ENCODE assay signal across 11 mouse cellular contexts in the genomic region with DNA sequence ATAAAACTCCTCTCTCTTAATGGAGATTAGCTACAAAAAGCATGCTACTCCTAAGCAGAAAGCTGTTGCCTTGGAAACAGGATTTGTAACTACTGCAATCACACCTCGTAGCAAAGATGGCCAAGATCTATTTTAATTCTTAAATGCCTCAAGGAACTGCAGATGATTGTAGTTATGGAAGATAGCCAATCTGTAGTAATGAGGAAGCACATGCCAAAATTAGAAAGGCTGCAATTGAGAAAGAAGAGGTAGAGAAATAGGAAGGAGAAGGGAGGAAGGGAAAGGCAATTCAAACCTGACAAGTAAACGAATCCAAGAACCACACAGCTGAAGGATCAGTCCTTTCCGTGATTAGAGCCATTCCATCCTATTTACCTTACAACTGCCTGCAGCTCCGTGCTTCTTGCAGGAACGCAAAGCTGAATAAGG. TPM values are rescaled to one million over a fixed set of nuclear protein-coding genes. Genes with fewer than 3 reads are reported as not detected.
DNase-seq lines count a peak whose midpoint lies in the region; ATAC-seq and TF ChIP-seq lines count a peak whose summit lies in the region.
"Had no signal": no experiment of that assay in that cellular context is flagged by ENCODE, and none has a peak within 500 bp of the region (broad histone marks: within the 10 kb centered on the region; RNA-seq: fewer than 3 reads in every experiment).

No protein-coding gene starts in this region.

- H3K36me3 ChIP-seq in heart, embryonic 11.5 days (ENCODE audit: control insufficient read depth, insufficient read depth, low read length): no peaks in the 10 kb centered on the region
- H3K36me3 ChIP-seq in lung, embryonic 16.5 days (ENCODE audit: control insufficient read depth, insufficient read depth, low read length): no peaks in the 10 kb centered on the region
- no peaks in the 10 kb centered on the region for H3K36me3 ChIP-seq in neural tube, embryonic 14.5 days (ENCODE audit: control insufficient read depth, insufficient read depth, low read length)

- WGBS in heart, embryonic 11.5 days (ENCODE audit: insufficient replicate concordance): 36% methylated on average over 5 of the region's 5 CpGs
- WGBS in lung, embryonic 16.5 days: 12% methylated on average over 5 of the region's 5 CpGs
- WGBS in lung, adult 2 months: 6% methylated on average over 5 of the region's 5 CpGs
- 34% methylated on average over 5 of the region's 5 CpGs for WGBS in neural tube, embryonic 14.5 days

- no peak for TF ChIP-seq POLR2A in lung, adult 2 months (IDR thresholded peaks at IDR 0.05; ENCODE audit: borderline replicate concordance, extremely low read depth, low read depth, low read length)

- no peaks in the 10 kb centered on the region for H3K27me3 ChIP-seq in heart, embryonic 11.5 days (ENCODE audit: control insufficient read depth, insufficient read depth, low read length)
- H3K27me3 ChIP-seq in lung, embryonic 16.5 days (ENCODE audit: control insufficient read depth, insufficient read depth, low read depth, low read length): no peaks in the 10 kb centered on the region
- H3K27me3 ChIP-seq in neural tube, embryonic 14.5 days (ENCODE audit: control insufficient read depth, insufficient read depth, low read length): no peaks in the 10 kb centered on the region

- H3K4me1 ChIP-seq in heart, embryonic 11.5 days (ENCODE audit: control insufficient read depth, insufficient read depth, low read length): peaks cover 12% of the 10 kb centered on the region
- H3K4me1 ChIP-seq in lung, embryonic 16.5 days (replicated peaks; ENCODE audit: control insufficient read depth, insufficient read depth, low read length): peaks cover 32% of the 10 kb centered on the region
- peaks cover 28% of the 10 kb centered on the region for H3K4me1 ChIP-seq in lung, adult 2 months (ENCODE audit: control insufficient read depth, insufficient read depth, low read length)
- H3K4me1 ChIP-seq in neural tube, embryonic 14.5 days (ENCODE audit: control insufficient read depth, insufficient read depth, low read length): peaks cover 13% of the 10 kb centered on the region

- no peak for DNase-seq in heart, adult 9 months (ENCODE audit: low spot score in 2 of 2)
- no peak for DNase-seq in lung, adult 2 months
- peak; percentile 43 for DNase-seq in fat pad, adult 2 months (ENCODE audit: extremely low read depth, low read depth, low spot score)
- DNase-seq in embryo, embryonic 10 days (ENCODE audit: low spot score): no peak
- DNase-seq in layer of hippocampus, postnatal 25 days (ENCODE audit: extremely low spot score in 1 of 2, low spot score in 1 of 2): no peak
- DNase-seq: heart, postnatal 10 days; thymus, postnatal 14 days had no signal

- ATAC-seq in heart, embryonic 11.5 days (replicated peaks; ENCODE audit: insufficient number of reproducible peaks, low FRiP score, low TSS enrichment): no peak
- ATAC-seq in lung, embryonic 16.5 days (ENCODE audit: low read depth): 0 out of 2 replicates have a peak, but pooled peaks have one; percentile 22
- ATAC-seq in neural tube, embryonic 14.5 days (ENCODE audit: low read depth): 0 out of 2 replicates have a peak, but pooled peaks have one; percentile 47

- TF ChIP-seq CTCF in lung, adult 2 months (IDR thresholded peaks at IDR 0.05; ENCODE audit: insufficient read depth, low read length): no peak

- H3K4me3 ChIP-seq in heart, embryonic 11.5 days (ENCODE audit: low read depth, low read length): no peak overlapping the region
- H3K4me3 ChIP-seq in lung, embryonic 16.5 days (ENCODE audit: low read length): no peak overlapping the region
- H3K4me3 ChIP-seq in lung, adult 2 months (replicated peaks; ENCODE audit: extremely low read depth, low read depth, low read length): no peak overlapping the region
- H3K4me3 ChIP-seq in neural tube, embryonic 14.5 days (ENCODE audit: low read depth, low read length): no peak overlapping the region

- H3K4me2 ChIP-seq in heart, embryonic 11.5 days: no peak overlapping the region
- H3K4me2 ChIP-seq in lung, embryonic 16.5 days (ENCODE audit: low read depth, low read length): 0 out of 2 replicates have a peak overlapping the region, but pooled peaks have one; percentile 16
- peak overlapping the region; percentile 8; the same call in 1 of the 2 replicates for H3K4me2 ChIP-seq in neural tube, embryonic 14.5 days (ENCODE audit: low read depth, low read length)

- no peak overlapping the region for H3K9ac ChIP-seq in heart, embryonic 11.5 days (ENCODE audit: low read depth, low read length)
- no peak overlapping the region for H3K9ac ChIP-seq in lung, embryonic 16.5 days (ENCODE audit: low read length)
- no peak overlapping the region for H3K9ac ChIP-seq in neural tube, embryonic 14.5 days (replicated peaks; ENCODE audit: low read depth, low read length)
- H3K9ac ChIP-seq: liver, embryonic 14.5 days had no signal

- peak overlapping the region; percentile 38; the same call in 1 of the 2 replicates for H3K27ac ChIP-seq in heart, embryonic 11.5 days (ENCODE audit: low read depth, low read length)
- H3K27ac ChIP-seq in lung, embryonic 16.5 days (ENCODE audit: low read length): peak overlapping the region; percentile 44; the same call in 1 of the 2 replicates
- peak overlapping the region; percentile 35 for H3K27ac ChIP-seq in neural tube, embryonic 14.5 days (ENCODE audit: low read depth, low read length)
- H3K27ac ChIP-seq: liver, embryonic 14.5 days had no signal

- no peaks in the 10 kb centered on the region for H3K9me3 ChIP-seq in heart, embryonic 11.5 days (replicated peaks; ENCODE audit: control insufficient read depth, low read length)
- no peaks in the 10 kb centered on the region for H3K9me3 ChIP-seq in lung, embryonic 16.5 days (ENCODE audit: control insufficient read depth, low read length)
- H3K9me3 ChIP-seq in neural tube, embryonic 14.5 days (ENCODE audit: control insufficient read depth, low read length): no peaks in the 10 kb centered on the region

RNA-seq across cellular contexts. Expression of gene Ankrd44, which starts 27.5 kb away (rescaled TPM):
- polyA plus RNA-seq in heart, embryonic 11.5 days (2014; fragmentation: Nextera tagmentation; extraction: Ambion mirVana): 11.1 and 14.0 TPM in 2 replicates
- polyA plus RNA-seq in lung, embryonic 16.5 days (2015; fragmentation: Nextera tagmentation; extraction: Ambion mirVana): 19.5 and 25.6 TPM in 2 replicates
- 39.0 and 67.3 TPM in 2 replicates for polyA plus RNA-seq in lung, adult 2 months (2012; rRNA removed)
- 37.1 and 41.0 TPM in 2 replicates for polyA plus RNA-seq in neural tube, embryonic 14.5 days (2014; fragmentation: Nextera tagmentation; extraction: Ambion mirVana)
- total RNA-seq in layer of hippocampus, postnatal 25 days (2021): 10 to 100 TPM; 17.1 to 17.3 TPM
